In the genomic region with DNA sequence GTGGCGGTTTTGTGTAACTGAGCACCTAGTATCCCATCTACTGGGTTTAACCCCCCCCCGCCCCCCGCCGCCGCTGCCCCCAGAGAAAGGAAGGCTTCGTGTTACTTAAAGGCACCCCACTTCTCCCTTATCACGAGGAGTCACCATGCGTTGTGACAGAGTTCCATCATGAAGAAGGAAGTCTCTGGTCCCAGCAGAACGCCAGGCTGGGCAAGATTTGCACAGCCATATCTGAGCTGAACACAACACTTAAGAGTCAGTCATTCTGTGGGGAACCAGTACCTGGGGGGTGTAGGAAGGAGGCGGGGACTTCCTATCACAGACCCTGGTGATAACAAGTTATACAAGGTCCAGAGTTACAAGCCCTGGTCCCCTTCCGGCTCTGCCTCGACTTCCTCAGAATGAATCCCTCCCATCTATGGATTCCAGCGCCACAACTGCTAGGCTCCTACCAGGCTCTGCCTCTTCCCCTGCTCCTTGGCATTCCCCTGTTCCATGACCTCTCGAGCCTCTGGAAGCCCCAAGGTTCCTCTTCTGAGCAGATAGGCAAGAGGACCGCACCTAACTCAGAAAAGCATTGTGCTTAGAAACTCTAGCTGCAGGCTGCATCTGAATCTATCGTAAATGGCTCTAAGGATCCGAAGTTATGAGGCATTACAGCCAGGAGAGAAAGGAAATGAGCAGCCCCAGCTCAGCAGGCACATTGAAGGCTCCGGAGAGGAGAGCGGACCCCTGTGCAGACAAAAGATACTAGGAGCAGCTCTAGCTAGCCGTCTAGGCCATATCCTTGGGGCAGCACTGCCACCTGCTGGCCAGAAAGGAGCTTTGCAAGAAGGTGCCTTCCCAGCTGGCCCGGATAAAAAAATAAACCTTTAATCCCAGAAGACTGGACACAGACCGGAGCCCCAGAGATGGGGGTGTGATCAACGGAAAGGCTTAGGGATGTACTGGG, we compare ENCODE assay signal across 9 mouse cellular contexts. TPM values are rescaled to one million over a fixed set of nuclear protein-coding genes. Genes with fewer than 3 reads are reported as not detected.
DNase-seq lines count a peak whose midpoint lies in the region; ATAC-seq and TF ChIP-seq lines count a peak whose summit lies in the region.
"Had no signal": no experiment of that assay in that cellular context is flagged by ENCODE, and none has a peak within 500 bp of the region (broad histone marks: within the 10 kb centered on the region; RNA-seq: fewer than 3 reads in every experiment).

No protein-coding gene starts in this region.

- no peaks in the 10 kb centered on the region for H3K36me3 ChIP-seq in ES-Bruce4 (ENCODE audit: control insufficient read depth, insufficient read depth, low read length, poor library complexity, severe bottlenecking)
- no peaks in the 10 kb centered on the region for H3K36me3 ChIP-seq in heart, embryonic 16.5 days (ENCODE audit: control insufficient read depth, insufficient read depth)
- H3K36me3 ChIP-seq in liver, postnatal 0 days (replicated peaks; ENCODE audit: insufficient read depth, low read length), result no peaks in the 10 kb centered on the region
- no peaks in the 10 kb centered on the region for H3K36me3 ChIP-seq in neural tube, embryonic 15.5 days
- H3K36me3 ChIP-seq: liver, embryonic 15.5 days had no signal

- H3K27ac ChIP-seq in ES-Bruce4 (ENCODE audit: insufficient read depth, low read length), result no peak overlapping the region
- no peak overlapping the region for H3K27ac ChIP-seq in bone marrow macrophage, adult 2 months (ENCODE audit: insufficient read depth, low read depth, low read length)
- H3K27ac ChIP-seq in heart, embryonic 16.5 days (ENCODE audit: low read length), result no peak overlapping the region
- no peak overlapping the region for H3K27ac ChIP-seq in liver, postnatal 0 days (ENCODE audit: low read depth)
- peak overlapping the region; percentile 73 for H3K27ac ChIP-seq in neural tube, embryonic 15.5 days (replicated peaks)
- H3K27ac ChIP-seq: liver, embryonic 15.5 days had no signal

- no peaks in the 10 kb centered on the region for H3K4me1 ChIP-seq in ES-Bruce4 (ENCODE audit: control insufficient read depth, insufficient read depth, low read length)
- H3K4me1 ChIP-seq in bone marrow macrophage, adult 2 months (ENCODE audit: control insufficient read depth, insufficient read depth, low read length), result no peaks in the 10 kb centered on the region
- H3K4me1 ChIP-seq in heart, embryonic 16.5 days (ENCODE audit: control insufficient read depth, insufficient read depth, low read length), result no peaks in the 10 kb centered on the region
- H3K4me1 ChIP-seq in liver, postnatal 0 days (ENCODE audit: insufficient read depth), result 0 out of 2 replicates have a peak, but pooled peaks cover 3% of the 10 kb centered on the region
- H3K4me1 ChIP-seq in neural tube, embryonic 15.5 days, result peaks cover 6% of the 10 kb centered on the region
- H3K4me1 ChIP-seq: liver, embryonic 15.5 days had no signal

- peak; percentile 37 to 79 for DNase-seq in kidney, postnatal 36 days
- peak; percentile 62 for DNase-seq in liver, postnatal 0 days
- DNase-seq in thymus, postnatal 0 days (ENCODE audit: low spot score), result peak; percentile 53

- H3K27me3 ChIP-seq in ES-Bruce4 (ENCODE audit: control insufficient read depth, insufficient read depth, low read length, poor library complexity, severe bottlenecking), result no peaks in the 10 kb centered on the region
- H3K27me3 ChIP-seq in heart, embryonic 16.5 days (ENCODE audit: control insufficient read depth, insufficient read depth, low read length), result no peaks in the 10 kb centered on the region
- H3K27me3 ChIP-seq in liver, postnatal 0 days (ENCODE audit: insufficient read depth, low read length), result no peaks in the 10 kb centered on the region
- no peaks in the 10 kb centered on the region for H3K27me3 ChIP-seq in neural tube, embryonic 15.5 days (replicated peaks)
- H3K27me3 ChIP-seq: liver, embryonic 15.5 days had no signal

- TF ChIP-seq EP300 in ES-Bruce4 (IDR thresholded peaks at IDR 0.05; ENCODE audit: insufficient read depth, low read depth, low read length), result no peak
- no peak for TF ChIP-seq EP300 in liver, postnatal 0 days (IDR thresholded peaks at IDR 0.05; ENCODE audit: low read depth)

- TF ChIP-seq CTCF in ES-Bruce4 (IDR thresholded peaks at IDR 0.05; ENCODE audit: low read depth, low read length), result peak; percentile 89
- TF ChIP-seq CTCF in bone marrow macrophage, adult 2 months (IDR thresholded peaks at IDR 0.05; ENCODE audit: low read depth, low read length), result peak; percentile 67
- peak; percentile 82 for TF ChIP-seq CTCF in liver, postnatal 0 days (IDR thresholded peaks at IDR 0.05; ENCODE audit: low read depth)

- no peak for TF ChIP-seq POLR2A in ES-Bruce4 (IDR thresholded peaks at IDR 0.05; ENCODE audit: insufficient read depth, low read length)
- TF ChIP-seq POLR2A in bone marrow macrophage, adult 2 months (IDR thresholded peaks at IDR 0.05; ENCODE audit: borderline replicate concordance, low read depth, low read length), result no peak

- 0 out of 2 replicates have a peak overlapping the region, but pooled peaks have one; percentile 2 for H3K4me2 ChIP-seq in heart, embryonic 16.5 days (ENCODE audit: low read depth, low read length)
- no peak overlapping the region for H3K4me2 ChIP-seq in liver, postnatal 0 days (ENCODE audit: low read depth, low read length)
- peak overlapping the region; percentile 26 for H3K4me2 ChIP-seq in neural tube, embryonic 15.5 days
- H3K4me2 ChIP-seq: liver, embryonic 15.5 days had no signal

- peak; percentile 76 for ATAC-seq in erythroblast, adult 5-6 weeks (replicated peaks; ENCODE audit: low FRiP score, poor library complexity, severe bottlenecking)
- peak; percentile 55; the same call in 1 of the 2 replicates for ATAC-seq in heart, embryonic 16.5 days (replicated peaks; ENCODE audit: extremely low read depth, insufficient read depth, low FRiP score)
- no peak for ATAC-seq in liver, postnatal 0 days
- peak; percentile 93 for ATAC-seq in neural tube, embryonic 15.5 days (ENCODE audit: low FRiP score)

- no peaks in the 10 kb centered on the region for H3K9me3 ChIP-seq in ES-Bruce4 (replicated peaks; ENCODE audit: control insufficient read depth, insufficient read depth, low read length, poor library complexity, severe bottlenecking)
- no peaks in the 10 kb centered on the region for H3K9me3 ChIP-seq in heart, embryonic 16.5 days (replicated peaks; ENCODE audit: control insufficient read depth, low read length)
- H3K9me3 ChIP-seq in liver, postnatal 0 days (ENCODE audit: low read length), result no peaks in the 10 kb centered on the region
- H3K9me3 ChIP-seq in neural tube, embryonic 15.5 days (replicated peaks), result no peaks in the 10 kb centered on the region
- H3K9me3 ChIP-seq: liver, embryonic 15.5 days had no signal

- H3K9ac ChIP-seq in ES-Bruce4 (ENCODE audit: low read depth, poor library complexity, severe bottlenecking), result no peak overlapping the region
- no peak overlapping the region for H3K9ac ChIP-seq in heart, embryonic 16.5 days (ENCODE audit: low read length)
- H3K9ac ChIP-seq in liver, postnatal 0 days (replicated peaks), result no peak overlapping the region
- peak overlapping the region; percentile 23; the same call in 1 of the 2 replicates for H3K9ac ChIP-seq in neural tube, embryonic 15.5 days (replicated peaks)
- H3K9ac ChIP-seq: liver, embryonic 15.5 days had no signal

- H3K4me3 ChIP-seq in ES-Bruce4 (ENCODE audit: low read depth, low read length), result no peak overlapping the region
- H3K4me3 ChIP-seq in bone marrow macrophage, adult 2 months (ENCODE audit: insufficient read depth, low read length), result no peak overlapping the region
- H3K4me3 ChIP-seq in heart, embryonic 16.5 days (ENCODE audit: low read length), result no peak overlapping the region
- no peak overlapping the region for H3K4me3 ChIP-seq in liver, postnatal 0 days (ENCODE audit: low read depth, low read length)
- H3K4me3 ChIP-seq in neural tube, embryonic 15.5 days (replicated peaks), result no peak overlapping the region
- H3K4me3 ChIP-seq: liver, embryonic 15.5 days had no signal

- WGBS in heart, embryonic 16.5 days, result 42% methylated on average over 23 of the region's 23 CpGs
- WGBS in liver, postnatal 0 days (ENCODE audit: insufficient replicate concordance), result 40% methylated on average over 23 of the region's 23 CpGs
- WGBS in neural tube, embryonic 15.5 days, result 54% methylated on average over 23 of the region's 23 CpGs

RNA-seq across cellular contexts. Expression of a gene that starts 51.0 kb away (rescaled TPM):
- polyA plus RNA-seq in ES-Bruce4 (2011; ENCODE audit: insufficient read depth, insufficient read length, low read depth, missing spikeins), result 84.7 and 95.2 TPM in 2 replicates
- polyA plus RNA-seq in bone marrow macrophage, adult 2 months (2012; ENCODE audit: insufficient read depth, insufficient read length, missing spikeins), result 41.4 and 49.8 TPM in 2 replicates
- total RNA-seq in erythroblast, adult 5-6 weeks (2015; ENCODE audit: low replicate concordance), result 28.4 and 29.5 TPM in 2 replicates
- 59.7 and 70.8 TPM in 2 replicates for total RNA-seq in erythroblast, adult 5-6 weeks (2017; ENCODE audit: low replicate concordance)
- polyA plus RNA-seq in heart, embryonic 16.5 days (2015; fragmentation: Nextera tagmentation; extraction: Ambion mirVana), result 65.3 and 68.4 TPM in 2 replicates
- polyA plus RNA-seq in liver, postnatal 0 days (2015; fragmentation: Nextera tagmentation; extraction: Ambion mirVana), result 22.7 and 22.9 TPM in 2 replicates
- polyA plus RNA-seq in neural tube, embryonic 15.5 days (2015; fragmentation: Nextera tagmentation; extraction: Ambion mirVana), result 74.2 and 80.5 TPM in 2 replicates
- 62.1 and 64.2 TPM in 2 replicates for polyA plus RNA-seq in thymus, postnatal 0 days (2015; fragmentation: Nextera tagmentation; extraction: Ambion mirVana)

RNA-seq across cellular contexts. Expression of a gene that starts 51.0 kb away (rescaled TPM):
- 63.0 and 73.5 TPM in 2 replicates for polyA plus RNA-seq in ES-Bruce4 (2011; ENCODE audit: insufficient read depth, insufficient read length, low read depth, missing spikeins)
- 47.4 and 57.1 TPM in 2 replicates for polyA plus RNA-seq in bone marrow macrophage, adult 2 months (2012; ENCODE audit: insufficient read depth, insufficient read length, missing spikeins)
- total RNA-seq in erythroblast, adult 5-6 weeks (2015; ENCODE audit: low replicate concordance), result 10.8 and 12.5 TPM in 2 replicates
- total RNA-seq in erythroblast, adult 5-6 weeks (2017; ENCODE audit: low replicate concordance), result 6.3 and 7.6 TPM in 2 replicates
- polyA plus RNA-seq in heart, embryonic 16.5 days (2015; fragmentation: Nextera tagmentation; extraction: Ambion mirVana), result 28.4 and 32.1 TPM in 2 replicates
- polyA plus RNA-seq in liver, postnatal 0 days (2015; fragmentation: Nextera tagmentation; extraction: Ambion mirVana), result 11.7 and 13.6 TPM in 2 replicates
- 52.2 and 57.6 TPM in 2 replicates for polyA plus RNA-seq in neural tube, embryonic 15.5 days (2015; fragmentation: Nextera tagmentation; extraction: Ambion mirVana)
- 33.8 and 36.3 TPM in 2 replicates for polyA plus RNA-seq in thymus, postnatal 0 days (2015; fragmentation: Nextera tagmentation; extraction: Ambion mirVana)
